Mouse (Mus musculus) 416B (cell line): ENCODE measurements around the gene Gripap1.

Experiments
- DNase-seq: peaks from one replicate; pipeline ENCODE4 v3.0.0; 2011; ENCODE audit warnings: low read depth

The Gripap1 gene

GRCm38 (mm10) chrX:7867141-7867540 lies 77.6 kb downstream of the Gripap1 start:
- no peak for DNase-seq

GRCm38 (mm10) chrX:7868506-7868905 lies 78.9 kb downstream of the Gripap1 start:
- no peak for DNase-seq

GRCm38 (mm10) chrX:7869826-7870225 lies 80.3 kb downstream of the Gripap1 start:
- DNase-seq = no peak
